Comparison of ENCODE assay signal across 11 mouse cellular contexts in genomic region chr9:103465711-103466220, GRCm38 (mm10). TPM values are rescaled to one million over a fixed set of nuclear protein-coding genes. Genes with fewer than 3 reads are reported as not detected.
DNase-seq lines count a peak whose midpoint lies in the region; ATAC-seq lines count a peak whose summit lies in the region.
"Had no signal": no experiment of that assay in that cellular context is flagged by ENCODE, and none has a peak within 500 bp of the region (broad histone marks: within the 10 kb centered on the region; RNA-seq: fewer than 3 reads in every experiment).

No protein-coding gene starts in this region.

- H3K4me2 ChIP-seq in forebrain, embryonic 12.5 days = no peak overlapping the region
- H3K4me2 ChIP-seq: limb, embryonic 13.5 days had no signal

- ATAC-seq in forebrain, embryonic 12.5 days (ENCODE audit: low FRiP score) = peak; percentile 71
- no peak for ATAC-seq in megakaryocyte, adult 5-6 weeks (ENCODE audit: poor library complexity, severe bottlenecking)

- intact Hi-C loops in left cerebral cortex, postnatal 4 days (cut with DNase I) = no loop called here

- no peaks in the 10 kb centered on the region for H3K36me3 ChIP-seq in forebrain, embryonic 12.5 days (replicated peaks)
- H3K36me3 ChIP-seq: limb, embryonic 13.5 days had no signal

- H3K9ac ChIP-seq in forebrain, embryonic 12.5 days = no peak overlapping the region
- H3K9ac ChIP-seq: limb, embryonic 13.5 days had no signal

- H3K9me3 ChIP-seq in forebrain, embryonic 12.5 days = no peaks in the 10 kb centered on the region
- H3K9me3 ChIP-seq: limb, embryonic 13.5 days had no signal

- DNase-seq in left cerebral cortex, postnatal 4 days = peak; percentile 72
- no peak for DNase-seq in left cerebral cortex, adult 11 months (ENCODE audit: low spot score)
- DNase-seq in layer of hippocampus, adult 9-11 months = peak; percentile 78
- peak; percentile 30 for DNase-seq in retina, adult 2 months (ENCODE audit: low read depth, low spot score)
- no peak for DNase-seq in embryo, embryonic 9.5 days (ENCODE audit: extremely low spot score)
- DNase-seq in T-cell, adult 2 months (ENCODE audit: low spot score) = no peak
- DNase-seq: lung, postnatal 36 days had no signal

- no peaks in the 10 kb centered on the region for H3K27me3 ChIP-seq in forebrain, embryonic 12.5 days
- H3K27me3 ChIP-seq: CH12.LX; limb, embryonic 13.5 days had no signal

- H3K27ac ChIP-seq in forebrain, embryonic 12.5 days = peak overlapping the region; percentile 89
- H3K27ac ChIP-seq: limb, embryonic 13.5 days had no signal

- peaks cover 26% of the 10 kb centered on the region for H3K4me1 ChIP-seq in forebrain, embryonic 12.5 days

- no peak overlapping the region for H3K4me3 ChIP-seq in forebrain, embryonic 12.5 days (replicated peaks)
- H3K4me3 ChIP-seq: limb, embryonic 13.5 days had no signal

- WGBS in forebrain, embryonic 12.5 days = 28% methylated on average over 13 of the region's 13 CpGs

RNA-seq across cellular contexts. Expression of gene Bfsp2, which starts 14.5 kb away (rescaled TPM):
- total RNA-seq in left cerebral cortex, postnatal 4 days (2021) = 1 to 10 TPM in 1 of 2 experiments, under 1 TPM in 1; 0.77 to 1.5 TPM
- 2.7 and 3.0 TPM in 2 replicates for polyA plus RNA-seq in forebrain, embryonic 12.5 days (2016; fragmentation: Nextera tagmentation; extraction: Ambion mirVana)
- total RNA-seq in megakaryocyte, adult 5-6 weeks (2015) = 0.30 TPM in 1 of 2 replicates, not detected in the other
- total RNA-seq in megakaryocyte, adult 5-6 weeks (2017) = 1.1 and 1.3 TPM in 2 replicates

Comparison
In these comparisons a context has a peak if more than half of its experiments do, and no peak if none do; other contexts are left out.
1. DNase-seq: peak in left cerebral cortex, postnatal 4 days (single experiment), layer of hippocampus, adult 9-11 months (single experiment) and retina, adult 2 months (single experiment); none in left cerebral cortex, adult 11 months (single experiment), embryo, embryonic 9.5 days (single experiment) and T-cell, adult 2 months (single experiment).